Mouse (Mus musculus): ENCODE results near the gene Gpr6. TPM values are rescaled to one million over a fixed set of nuclear protein-coding genes. Genes with fewer than 3 reads are reported as not detected.

The Gpr6 gene
- polyA plus RNA-seq, 1 experiment: not detected

- no peaks in the 10 kb centered on the region for H3K9me3 ChIP-seq (ENCODE audit: control insufficient read depth, low read length)
- no peak for TF ChIP-seq TAL1 (IDR thresholded peaks at IDR 0.05; ENCODE audit: low read length)
- TF ChIP-seq GATA1 (IDR thresholded peaks at IDR 0.05; ENCODE audit: low read length): no peak
- no peaks in the 10 kb centered on the region for H3K36me3 ChIP-seq (ENCODE audit: control insufficient read depth)
- H3K27me3 ChIP-seq (ENCODE audit: control insufficient read depth): peaks cover 4% of the 10 kb centered on the region; the same call in 1 of the 2 replicates
- peaks cover 15% of the 10 kb centered on the region for H3K4me1 ChIP-seq (ENCODE audit: control insufficient read depth)
- no peak overlapping the region for H3K4me3 ChIP-seq (replicated peaks)
Observed at GRCm38 (mm10) chr10:41042272-41042671, 29.8 kb downstream of the Gpr6 start.

- Histone ChIP-seq H3K27me3 (ENCODE audit: control insufficient read depth) (peaks cover 4% of the 10 kb centered on the region; the same call in 1 of the 2 replicates), H3K4me1 (ENCODE audit: control insufficient read depth) (peaks cover 15% of the 10 kb centered on the region), H3K9me3 (ENCODE audit: control insufficient read depth, low read length) (no peaks in the 10 kb centered on the region), H3K36me3 (ENCODE audit: control insufficient read depth) (no peaks in the 10 kb centered on the region), H3K4me3 (replicated peaks) (no peak overlapping the region)
- TF ChIP-seq GATA1 (IDR thresholded peaks at IDR 0.05; ENCODE audit: low read length) (no peak), TAL1 (IDR thresholded peaks at IDR 0.05; ENCODE audit: low read length) (no peak)
Observed at GRCm38 (mm10) chr10:41041478-41041877, 30.6 kb downstream of the Gpr6 start.

- Histone ChIP-seq H3K4me1 (ENCODE audit: control insufficient read depth) (peaks cover 15% of the 10 kb centered on the region), H3K36me3 (ENCODE audit: control insufficient read depth) (no peaks in the 10 kb centered on the region), H3K4me3 (replicated peaks) (no peak overlapping the region), H3K9me3 (ENCODE audit: control insufficient read depth, low read length) (no peaks in the 10 kb centered on the region), H3K27me3 (ENCODE audit: control insufficient read depth) (peaks cover 6% of the 10 kb centered on the region; the same call in 1 of the 2 replicates)
- TF ChIP-seq GATA1 (IDR thresholded peaks at IDR 0.05; ENCODE audit: low read length) (no peak), TAL1 (IDR thresholded peaks at IDR 0.05; ENCODE audit: low read length) (no peak)
Observed at GRCm38 (mm10) chr10:41040530-41041085, 31.5 kb downstream of the Gpr6 start.

DNA sequence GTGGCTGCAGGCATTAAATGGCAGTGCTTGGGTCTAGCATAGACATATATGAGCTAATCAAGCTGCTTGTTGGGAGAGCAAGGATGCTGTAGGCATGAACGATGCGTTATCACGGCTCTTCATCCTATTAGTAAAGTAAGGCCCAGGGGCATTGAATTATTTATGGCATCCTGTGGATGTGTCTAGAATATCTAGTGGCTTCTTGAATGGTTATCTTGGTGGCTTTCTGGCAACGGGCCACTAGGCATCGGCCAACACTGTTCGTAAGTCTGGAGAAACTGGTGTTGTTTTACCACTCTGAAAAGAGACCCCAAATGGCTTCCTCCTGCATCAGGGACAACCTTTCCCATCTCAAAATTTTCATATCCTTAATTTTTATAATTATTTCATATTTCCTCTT is 33.6 kb downstream of the Gpr6 start:
- Histone ChIP-seq H3K9me3 (ENCODE audit: control insufficient read depth, low read length) (no peaks in the 10 kb centered on the region), H3K4me1 (ENCODE audit: control insufficient read depth) (peaks cover 15% of the 10 kb centered on the region), H3K27me3 (ENCODE audit: control insufficient read depth) (peaks cover 6% of the 10 kb centered on the region; the same call in 1 of the 2 replicates), H3K4me3 (replicated peaks) (no peak overlapping the region), H3K36me3 (ENCODE audit: control insufficient read depth) (no peaks in the 10 kb centered on the region)
- TF ChIP-seq GATA1 (IDR thresholded peaks at IDR 0.05; ENCODE audit: low read length) (no peak), TAL1 (IDR thresholded peaks at IDR 0.05; ENCODE audit: low read length) (no peak)

DNA sequence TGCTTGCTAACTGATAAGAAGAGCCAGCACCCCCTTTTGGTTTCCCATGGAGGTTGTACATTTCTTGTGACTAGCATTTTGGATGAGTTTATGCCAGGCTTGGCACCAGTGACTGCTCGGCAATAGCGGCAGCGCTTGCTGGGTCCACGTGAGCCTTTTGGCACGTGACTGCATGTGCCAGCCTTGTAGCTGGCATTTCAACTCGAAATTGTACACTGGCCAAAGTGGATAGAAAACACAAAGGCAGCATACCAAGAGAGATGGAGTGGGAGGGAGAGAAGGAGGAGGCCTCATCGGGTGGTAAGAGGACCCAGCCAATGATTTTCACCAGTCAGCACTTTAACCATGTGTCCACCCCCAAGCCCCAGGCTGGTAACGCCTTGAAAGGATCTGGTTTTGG is 34.4 kb downstream of the Gpr6 start:
- Histone ChIP-seq H3K4me3 (replicated peaks) (no peak overlapping the region), H3K36me3 (ENCODE audit: control insufficient read depth) (no peaks in the 10 kb centered on the region), H3K27me3 (ENCODE audit: control insufficient read depth) (peaks cover 11% of the 10 kb centered on the region), H3K9me3 (ENCODE audit: control insufficient read depth, low read length) (no peaks in the 10 kb centered on the region), H3K4me1 (ENCODE audit: control insufficient read depth) (peaks cover 15% of the 10 kb centered on the region)
- TF ChIP-seq TAL1 (IDR thresholded peaks at IDR 0.05; ENCODE audit: low read length) (no peak), GATA1 (IDR thresholded peaks at IDR 0.05; ENCODE audit: low read length) (no peak)

GRCm38 (mm10) chr10:41032811-41033210 is 39.3 kb downstream of the Gpr6 start:
- no peaks in the 10 kb centered on the region for H3K36me3 ChIP-seq (ENCODE audit: control insufficient read depth)
- H3K9me3 ChIP-seq (ENCODE audit: control insufficient read depth, low read length): no peaks in the 10 kb centered on the region
- H3K4me1 ChIP-seq (ENCODE audit: control insufficient read depth): no peaks in the 10 kb centered on the region
- H3K27me3 ChIP-seq (ENCODE audit: control insufficient read depth): peaks cover 11% of the 10 kb centered on the region
- no peak for TF ChIP-seq GATA1 (IDR thresholded peaks at IDR 0.05; ENCODE audit: low read length)
- TF ChIP-seq TAL1 (IDR thresholded peaks at IDR 0.05; ENCODE audit: low read length): no peak
- no peak overlapping the region for H3K4me3 ChIP-seq (replicated peaks)

GRCm38 (mm10) chr10:41024860-41025259 is 47.2 kb downstream of the Gpr6 start:
- no peaks in the 10 kb centered on the region for H3K9me3 ChIP-seq (ENCODE audit: control insufficient read depth, low read length)
- peaks cover 8% of the 10 kb centered on the region for H3K27me3 ChIP-seq (ENCODE audit: control insufficient read depth)
- TF ChIP-seq TAL1 (IDR thresholded peaks at IDR 0.05; ENCODE audit: low read length) (no peak), GATA1 (IDR thresholded peaks at IDR 0.05; ENCODE audit: low read length) (no peak)

GRCm38 (mm10) chr10:41024406-41024805 is 47.7 kb downstream of the Gpr6 start:
- no peaks in the 10 kb centered on the region for H3K36me3 ChIP-seq (ENCODE audit: control insufficient read depth)

More at GRCm38 (mm10) chr10:41024860-41025259, 47.2 kb downstream of the Gpr6 start:
- H3K36me3 ChIP-seq (ENCODE audit: control insufficient read depth): no peaks in the 10 kb centered on the region
- no peak overlapping the region for H3K4me3 ChIP-seq (replicated peaks)
- H3K4me1 ChIP-seq (ENCODE audit: control insufficient read depth): peaks cover 27% of the 10 kb centered on the region

DNA sequence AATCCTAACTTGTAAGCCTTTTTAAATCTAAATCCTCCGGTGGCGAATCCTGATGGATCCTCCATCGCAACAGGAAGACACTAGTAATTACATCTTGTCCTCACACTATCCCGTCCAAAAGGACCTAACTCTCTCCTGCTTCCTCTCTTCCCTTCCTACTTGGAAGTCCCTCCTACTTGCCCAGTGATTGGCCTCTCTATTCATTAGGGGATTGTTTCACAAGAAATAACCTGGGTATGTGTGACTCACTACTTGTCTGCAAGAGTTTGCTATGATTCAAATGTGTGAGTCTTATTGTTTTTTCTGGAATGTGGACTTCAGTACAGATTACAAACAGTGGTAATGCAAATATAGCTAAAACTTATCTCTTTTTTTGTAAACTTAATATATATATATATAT is 49.9 kb downstream of the Gpr6 start:
- no peaks in the 10 kb centered on the region for H3K36me3 ChIP-seq (ENCODE audit: control insufficient read depth)
- peaks cover 33% of the 10 kb centered on the region for H3K4me1 ChIP-seq (ENCODE audit: control insufficient read depth)
- H3K4me3 ChIP-seq (replicated peaks): no peak overlapping the region
- no peak for TF ChIP-seq GATA1 (IDR thresholded peaks at IDR 0.05; ENCODE audit: low read length)
- TF ChIP-seq TAL1 (IDR thresholded peaks at IDR 0.05; ENCODE audit: low read length): no peak
- H3K9me3 ChIP-seq (ENCODE audit: control insufficient read depth, low read length): no peaks in the 10 kb centered on the region
- peaks cover 18% of the 10 kb centered on the region for H3K27me3 ChIP-seq (ENCODE audit: control insufficient read depth)

More at GRCm38 (mm10) chr10:41024406-41024805, 47.7 kb downstream of the Gpr6 start:
- Histone ChIP-seq H3K4me1 (ENCODE audit: control insufficient read depth) (peaks cover 27% of the 10 kb centered on the region), H3K9me3 (ENCODE audit: control insufficient read depth, low read length) (no peaks in the 10 kb centered on the region), H3K27me3 (ENCODE audit: control insufficient read depth) (peaks cover 8% of the 10 kb centered on the region), H3K4me3 (replicated peaks) (no peak overlapping the region)
- TF ChIP-seq GATA1 (IDR thresholded peaks at IDR 0.05; ENCODE audit: low read length): no peak
- no peak for TF ChIP-seq TAL1 (IDR thresholded peaks at IDR 0.05; ENCODE audit: low read length)

Other genes starting within 250 kb of the Gpr6 start
- 0.22 and 0.56 TPM in 2 replicates for gene Cdc40, start 189.0 kb downstream of the Gpr6 start, polyA plus RNA-seq (2012)
- gene Wasf1, start 188.8 kb downstream of the Gpr6 start, polyA plus RNA-seq (2012): 0.03 TPM in 2 replicates
- 0.27 and 0.38 TPM in 2 replicates for gene Fig4, start 231.0 kb upstream of the Gpr6 start, polyA plus RNA-seq (2012)
- 0.01 TPM in 1 of 2 replicates, not detected in the other for gene Ak9, start 231.7 kb upstream of the Gpr6 start, polyA plus RNA-seq (2012)

All from erythroblast, embryonic 14.5 days (primary cell).